Mouse (Mus musculus) thymus, postnatal 10 days (tissue): Measurements from ENCODE around the gene Col16a1.

Experiments used
- DNase-seq, 2 experiments: peaks; one replicate each; pipeline ENCODE4 v3.0.0; 2021; ENCODE audit warnings: low spot score in 2 of 2

Col16a1 gene

GRCm38 (mm10) chr4:130047331-130048202, at the start of gene Col16a1:
TSS of gene Col16a1 (plus strand) at chr4:130047840.
- no peak for DNase-seq

DNA sequence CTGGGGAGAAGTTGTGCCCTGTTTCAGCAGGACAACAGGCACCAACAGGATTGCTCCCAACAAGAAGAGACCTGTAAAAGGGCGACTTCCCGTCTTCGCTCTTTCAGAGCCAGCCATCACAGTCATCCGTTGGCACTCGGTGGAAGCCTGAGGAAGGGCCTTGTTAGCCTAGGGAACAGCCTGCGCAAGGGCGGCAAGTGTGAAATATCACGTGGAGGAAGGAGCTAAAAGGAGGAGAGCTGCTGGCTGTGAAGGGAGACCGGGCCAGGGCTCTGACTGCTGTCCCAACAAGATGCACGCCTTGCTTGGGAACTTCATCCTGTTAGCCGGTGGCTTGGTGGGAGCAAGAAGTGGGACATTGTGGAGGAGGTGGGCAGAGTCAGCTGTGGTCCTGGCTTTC, 49.5 kb upstream of the Col16a1 start:
- no peak for DNase-seq

GRCm38 (mm10) chr4:130001710-130002109, 45.9 kb upstream of the Col16a1 start:
- DNase-seq: no peak

GRCm38 (mm10) chr4:130002157-130002556, 45.5 kb upstream of the Col16a1 start:
- DNase-seq: no peak

GRCm38 (mm10) chr4:130005593-130005992, 42.0 kb upstream of the Col16a1 start:
- DNase-seq: no peak

GRCm38 (mm10) chr4:130006533-130006932, 41.1 kb upstream of the Col16a1 start:
- DNase-seq: no peak

- DNase-seq: no peak
These were observed 38.6 kb upstream of the Col16a1 start for GRCm38 (mm10) chr4:130009043-130009442.

- no peak for DNase-seq
These were observed 36.9 kb upstream of the Col16a1 start for GRCm38 (mm10) chr4:130010723-130011122.

DNA sequence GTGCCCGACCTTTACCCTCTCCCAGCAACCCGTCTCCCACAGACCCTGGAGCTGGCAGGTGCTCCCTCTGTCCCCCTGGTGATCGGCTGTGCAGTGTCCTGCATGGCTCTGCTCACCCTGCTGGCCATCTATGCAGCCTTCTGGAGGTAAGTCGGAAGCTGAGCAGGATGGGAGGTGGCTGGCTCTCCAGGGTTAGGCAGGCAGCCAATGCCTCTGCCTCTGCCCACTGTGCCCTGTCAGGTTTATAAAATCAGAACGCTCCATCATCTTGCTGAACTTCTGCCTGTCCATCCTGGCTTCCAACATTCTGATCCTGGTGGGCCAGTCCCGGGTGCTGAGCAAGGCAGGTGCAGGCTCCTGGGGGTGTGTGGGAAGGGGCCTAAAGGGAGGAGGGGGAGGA, 35.4 kb upstream of the Col16a1 start:
- DNase-seq: no peak

GRCm38 (mm10) chr4:130013111-130013510, 34.5 kb upstream of the Col16a1 start:
- DNase-seq: no peak

DNA sequence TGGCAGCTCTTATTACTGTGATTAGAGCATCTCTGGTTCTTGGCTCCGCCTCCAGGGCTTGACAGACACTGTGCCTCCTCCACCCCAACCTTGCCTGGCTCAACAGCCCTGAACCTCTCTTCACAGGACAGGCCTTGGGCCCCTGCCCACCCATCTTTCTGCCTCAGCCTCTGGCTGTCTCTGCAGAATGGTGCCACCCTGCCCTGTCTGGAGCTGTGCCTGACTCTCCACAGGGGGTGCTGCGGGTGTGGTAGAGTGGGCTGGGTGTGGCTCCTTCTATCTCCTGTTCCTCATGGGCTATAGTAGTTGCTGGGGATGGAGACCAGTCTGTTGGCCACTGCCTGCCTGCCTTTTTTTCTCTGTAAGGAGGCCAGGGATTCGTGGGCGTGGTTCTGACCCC, 31.6 kb upstream of the Col16a1 start:
- no peak for DNase-seq

DNA sequence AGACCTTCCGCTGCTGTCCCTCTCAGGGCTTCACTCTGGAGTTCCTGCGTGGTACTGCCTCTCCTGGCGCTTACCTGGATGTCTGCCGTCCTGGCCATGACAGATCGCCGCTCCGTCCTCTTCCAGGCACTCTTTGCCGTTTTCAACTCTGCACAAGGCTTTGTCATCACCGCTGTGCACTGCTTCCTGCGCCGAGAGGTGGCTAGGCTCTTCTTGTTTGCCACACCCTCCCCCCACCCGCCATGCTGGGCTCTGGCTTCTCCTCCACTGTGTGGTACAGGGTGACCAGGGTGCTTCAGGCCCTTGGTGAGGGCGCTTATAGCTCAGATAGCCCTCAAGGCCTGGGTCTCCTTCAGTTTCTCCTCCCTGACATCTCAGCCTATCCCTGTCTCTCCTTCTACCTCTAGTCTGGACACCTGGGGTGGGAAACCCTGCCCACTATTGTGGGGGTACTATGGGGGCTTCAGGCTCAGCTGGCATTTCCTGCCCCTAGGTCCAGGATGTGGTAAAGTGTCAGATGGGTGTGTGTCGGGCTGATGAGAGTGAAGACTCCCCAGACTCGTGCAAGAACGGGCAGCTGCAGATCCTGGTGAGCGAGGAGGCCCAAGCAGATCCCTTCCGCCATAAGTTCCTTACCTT, 30.5 kb upstream of the Col16a1 start:
- DNase-seq: peak; percentile 20 to 24

- no peak for DNase-seq
These were observed 24.7 kb upstream of the Col16a1 start for GRCm38 (mm10) chr4:130022952-130023351.

DNA sequence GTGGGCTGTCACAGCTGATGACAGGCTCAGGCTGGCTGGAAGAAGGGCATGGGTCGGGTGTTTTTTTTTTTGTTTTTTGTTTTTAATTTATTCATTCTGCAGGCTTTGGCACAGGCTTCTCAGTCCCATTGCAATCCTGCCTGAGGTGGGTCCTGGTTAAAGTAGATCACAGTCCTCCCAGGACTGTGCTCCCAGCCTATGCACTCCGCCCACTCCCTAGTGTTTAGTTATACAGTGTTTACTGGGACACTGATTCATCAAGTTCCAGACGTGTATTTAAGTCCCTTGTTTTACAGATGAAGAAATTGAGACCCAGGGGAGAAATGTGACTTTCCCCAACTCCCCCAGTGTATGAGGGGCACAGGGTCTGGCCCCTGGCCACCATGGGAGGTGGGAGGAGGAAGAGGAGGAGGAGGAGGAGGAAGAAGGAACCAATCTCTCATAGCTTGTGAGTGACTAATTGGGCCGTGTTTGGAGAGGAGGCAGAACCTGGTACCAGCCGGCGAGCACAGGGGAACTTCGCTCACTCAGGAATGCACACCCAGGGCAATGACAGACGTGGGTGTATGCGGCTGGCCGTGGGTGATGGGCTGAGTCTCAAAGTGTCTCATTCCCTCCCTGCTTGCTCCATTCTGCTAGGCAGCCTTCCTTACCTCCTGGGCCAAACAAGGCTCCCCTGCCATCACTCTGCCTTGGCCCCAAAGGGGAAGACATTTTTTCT, 24.0 kb upstream of the Col16a1 start:
- no peak for DNase-seq

GRCm38 (mm10) chr4:130025544-130025943, 22.1 kb upstream of the Col16a1 start:
- DNase-seq: no peak

- no peak for DNase-seq
These were observed 16.5 kb upstream of the Col16a1 start for GRCm38 (mm10) chr4:130031146-130031545.

GRCm38 (mm10) chr4:130033496-130033895, 14.1 kb upstream of the Col16a1 start:
- DNase-seq: no peak

GRCm38 (mm10) chr4:130036112-130036511, 11.5 kb upstream of the Col16a1 start:
- peak in 1 of 2 experiments; percentile 45 for DNase-seq

DNA sequence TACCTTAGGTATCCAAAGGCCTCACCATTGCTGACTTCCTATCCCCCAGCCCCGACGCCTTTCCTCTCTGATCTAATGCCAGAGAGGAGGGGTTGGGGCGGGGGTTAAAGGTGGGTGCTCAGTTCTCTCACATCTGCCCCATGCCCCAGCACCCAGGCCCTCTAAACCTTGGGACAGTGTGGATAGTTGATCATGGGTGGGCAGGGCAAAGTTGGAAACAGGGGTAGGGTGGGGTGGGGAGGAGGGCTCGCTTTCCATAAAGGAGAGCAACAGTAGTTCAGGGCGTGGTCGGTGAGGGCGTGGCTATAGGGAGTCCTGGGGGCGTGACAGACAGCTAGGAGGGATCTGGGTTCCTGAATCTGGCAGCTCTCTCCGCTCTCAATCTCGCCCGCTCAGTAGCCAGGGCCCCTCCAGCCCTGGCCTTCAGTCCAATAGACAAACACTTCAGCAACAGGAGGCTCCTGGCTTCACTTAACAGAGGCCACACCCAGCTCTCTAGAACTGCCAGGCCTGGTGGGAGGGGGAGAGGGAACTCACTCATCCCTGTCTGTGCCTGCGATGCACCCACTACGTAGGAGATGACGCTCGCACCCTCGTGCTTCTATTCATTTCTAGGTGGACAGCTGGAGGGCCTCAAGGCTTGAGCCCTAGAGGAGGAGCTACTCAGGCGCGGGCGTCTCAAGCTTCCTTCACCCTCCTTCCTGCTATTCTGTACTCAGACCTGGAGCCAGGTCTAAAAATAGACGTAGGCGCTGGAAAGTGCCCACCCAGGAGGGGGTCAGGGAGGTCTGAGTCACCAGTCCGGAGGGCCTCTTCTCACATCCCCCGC, 10.9 kb upstream of the Col16a1 start:
- DNase-seq: no peak

DNA sequence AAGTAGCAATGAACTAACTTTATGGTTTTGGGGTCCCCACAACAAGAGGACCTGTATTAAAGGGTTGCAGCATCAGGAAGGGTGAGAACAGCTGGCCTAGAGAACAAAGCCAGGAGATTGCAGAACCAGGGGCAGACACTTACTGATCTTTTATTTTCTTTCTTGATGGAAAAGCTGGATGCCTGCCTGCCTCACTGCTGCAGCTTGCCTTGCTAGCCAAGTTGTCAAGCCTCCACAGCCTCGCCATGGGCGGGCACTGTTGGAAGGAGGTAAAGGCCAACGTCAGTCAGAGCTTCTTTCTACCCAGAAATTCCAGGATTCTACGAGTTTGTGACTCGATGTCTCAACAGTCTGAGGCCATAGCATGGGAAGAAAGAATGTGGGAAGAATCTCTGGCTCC, 8.3 kb upstream of the Col16a1 start:
- no peak for DNase-seq

- DNase-seq: no peak
These were observed 6.6 kb upstream of the Col16a1 start for GRCm38 (mm10) chr4:130041076-130041475.

- peak; percentile 19 for DNase-seq
These were observed 3.4 kb upstream of the Col16a1 start for GRCm38 (mm10) chr4:130044211-130044610.
